Mouse (Mus musculus): ENCODE measurements around the gene Nisch. TPM values are rescaled to one million over a fixed set of nuclear protein-coding genes. Genes with fewer than 3 reads are reported as not detected.

The Nisch gene
- total RNA-seq, 2 experiments from 2014 or later, result 433 to 449 TPM

DNA sequence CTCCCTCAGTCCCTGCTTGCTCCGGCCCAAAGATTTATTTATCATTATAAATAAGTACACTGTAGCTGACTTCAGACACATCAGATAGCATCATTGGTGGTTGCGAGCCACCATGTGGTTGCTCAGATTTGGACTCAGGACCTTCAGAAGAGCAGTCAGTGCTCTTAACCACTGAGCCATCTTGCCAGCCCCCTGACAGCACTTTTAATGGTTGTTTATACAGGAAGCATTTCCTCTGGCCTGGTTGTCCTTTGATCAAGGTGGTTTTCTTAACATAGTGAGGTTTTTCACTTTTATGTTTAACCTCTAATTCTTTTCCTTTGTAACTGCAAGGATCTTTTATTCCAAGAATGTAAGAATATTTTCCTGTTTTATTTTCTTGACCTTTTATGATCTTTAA lies 22.3 kb downstream of the Nisch start:
- DNase-seq (ENCODE audit: low spot score in 2 of 2), result no peak

DNA sequence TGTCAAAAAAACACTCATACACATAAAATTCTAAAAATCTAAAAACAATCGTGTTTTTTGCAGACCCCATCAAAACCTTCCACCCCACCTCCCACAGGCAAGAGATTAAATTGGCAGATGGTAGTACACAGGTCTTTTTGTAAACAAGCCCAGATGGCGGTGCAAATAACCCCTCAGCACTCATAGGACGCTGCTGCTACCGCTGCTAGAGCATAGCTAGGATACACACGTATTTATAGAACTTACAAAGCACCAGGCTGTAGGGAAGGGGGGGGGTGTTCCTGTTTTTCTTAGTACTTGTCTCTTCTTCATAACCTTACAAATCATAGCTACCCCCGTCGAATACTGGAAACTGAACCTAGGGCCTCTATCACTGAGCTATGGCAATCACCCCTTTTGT lies 23.0 kb downstream of the Nisch start:
- no peak for DNase-seq (ENCODE audit: low spot score in 2 of 2)

DNA sequence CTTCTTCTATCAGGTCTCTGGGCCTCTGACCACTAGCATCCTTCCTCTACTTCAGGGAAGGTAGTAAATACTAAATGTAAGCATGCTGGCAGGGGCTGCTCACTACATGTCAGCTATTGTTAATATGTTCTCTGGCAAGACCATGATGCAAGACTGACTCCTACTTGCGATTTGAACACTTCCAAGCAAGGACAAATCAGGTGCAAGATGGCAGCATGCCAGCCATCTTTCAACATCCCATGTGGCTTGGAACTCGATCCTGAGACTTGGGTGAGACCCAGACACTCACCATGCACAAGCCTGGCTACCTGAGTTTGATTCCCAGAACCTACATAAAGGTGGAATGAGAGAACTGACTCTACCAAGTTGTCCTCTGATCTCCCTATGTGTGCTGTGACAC lies 24.8 kb downstream of the Nisch start:
- no peak for DNase-seq (ENCODE audit: low spot score in 2 of 2)

DNA sequence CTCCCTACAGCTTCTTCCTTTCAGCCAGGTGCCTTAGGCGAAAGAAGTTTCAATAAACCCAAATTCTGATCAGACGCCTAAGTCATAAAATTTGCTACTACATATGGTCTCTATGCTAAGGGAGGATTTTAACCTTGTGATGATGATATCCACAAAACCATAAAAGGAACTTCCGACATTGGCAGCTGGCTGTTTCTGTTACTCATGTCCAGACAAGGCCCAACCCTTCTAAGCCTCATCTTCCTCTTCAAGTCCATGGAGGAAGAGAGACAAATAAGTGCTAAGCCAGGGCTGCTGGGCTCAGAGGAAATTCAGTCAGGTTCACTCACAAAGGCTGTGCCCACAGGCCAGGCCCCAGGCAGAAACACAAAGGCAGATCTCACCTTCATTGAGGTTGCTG lies 27.4 kb downstream of the Nisch start:
- DNase-seq (ENCODE audit: low spot score in 2 of 2), result no peak

DNA sequence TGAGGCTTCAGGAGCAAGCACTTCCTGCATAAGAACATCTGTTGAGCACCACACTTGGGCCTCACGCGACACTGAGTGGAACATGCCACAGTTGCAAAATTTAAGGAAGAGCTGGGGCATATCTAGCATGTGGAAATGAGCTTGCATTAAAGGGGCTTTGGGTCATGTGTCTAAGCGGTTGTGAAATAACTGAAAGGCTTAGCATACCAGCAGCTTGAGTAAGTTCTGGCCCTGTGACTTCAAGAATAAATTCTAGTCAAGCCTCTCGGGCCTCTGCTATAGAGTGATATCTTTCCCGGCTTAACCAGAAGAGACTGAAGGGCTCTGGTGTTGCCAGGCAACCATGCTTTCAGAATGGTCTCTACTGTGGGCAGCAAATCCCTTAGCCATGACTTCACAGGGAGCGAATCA lies 28.0 kb downstream of the Nisch start:
- no peak for DNase-seq (ENCODE audit: low spot score in 2 of 2)

DNA sequence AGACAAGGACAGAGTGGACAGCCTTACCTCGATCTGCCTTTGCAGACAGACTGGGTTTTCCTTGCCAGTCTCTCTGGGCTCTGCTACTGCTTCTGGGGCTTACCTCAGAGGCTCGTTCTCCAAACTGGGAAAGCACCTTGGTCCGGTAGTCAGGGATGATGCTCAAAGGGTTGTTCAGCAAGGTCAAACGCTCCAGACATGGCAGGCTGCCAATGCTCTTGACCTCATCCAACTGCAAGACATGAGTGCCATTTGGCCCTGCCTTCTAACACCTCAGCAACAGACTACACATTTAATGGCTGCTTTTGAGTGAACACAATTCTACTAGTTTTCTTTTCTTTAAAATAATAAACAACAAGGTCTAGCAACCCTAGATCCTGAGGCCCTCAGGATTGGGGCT lies 30.1 kb downstream of the Nisch start:
- no peak for DNase-seq (ENCODE audit: low spot score in 2 of 2)

DNA sequence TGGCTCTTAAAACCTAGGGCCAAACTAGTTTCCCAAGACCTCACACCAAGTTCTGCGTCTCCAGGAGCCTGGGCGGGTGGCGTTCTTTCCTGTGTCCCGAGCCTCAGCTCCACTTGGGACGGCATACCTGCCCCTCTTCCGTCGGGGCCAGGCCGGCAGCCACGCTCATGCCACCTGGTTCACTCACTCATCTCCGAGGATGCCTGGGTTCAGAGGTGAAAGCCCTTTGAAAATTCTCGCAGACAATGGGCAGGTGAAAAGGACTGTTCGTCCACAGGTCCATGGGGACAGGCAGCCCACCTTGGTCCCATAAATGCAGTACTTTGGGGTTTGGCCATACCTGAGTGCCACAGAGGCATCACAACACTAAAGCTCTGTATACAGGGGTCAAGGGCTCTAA lies 32.6 kb downstream of the Nisch start:
- DNase-seq (ENCODE audit: low spot score in 2 of 2), result no peak

DNA sequence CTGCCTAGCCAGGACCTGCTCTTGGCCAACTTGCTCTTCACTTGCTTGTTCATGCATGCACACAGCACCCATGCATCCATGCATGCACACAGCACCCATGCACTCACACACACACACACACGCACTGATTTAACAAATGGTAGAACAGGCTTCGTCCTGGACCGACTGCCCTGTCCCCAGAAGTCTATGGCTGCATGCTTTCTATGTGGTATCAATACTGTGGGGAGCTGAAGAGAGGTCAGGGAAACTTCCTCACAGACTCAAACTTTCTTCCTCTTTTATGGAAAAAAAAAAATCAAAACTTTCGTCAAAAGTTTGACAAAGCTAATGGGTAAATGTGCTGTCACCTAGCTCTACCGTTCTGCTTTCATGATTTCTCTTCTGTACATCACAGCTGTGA lies 33.2 kb downstream of the Nisch start:
- no peak for DNase-seq (ENCODE audit: low spot score in 2 of 2)

DNA sequence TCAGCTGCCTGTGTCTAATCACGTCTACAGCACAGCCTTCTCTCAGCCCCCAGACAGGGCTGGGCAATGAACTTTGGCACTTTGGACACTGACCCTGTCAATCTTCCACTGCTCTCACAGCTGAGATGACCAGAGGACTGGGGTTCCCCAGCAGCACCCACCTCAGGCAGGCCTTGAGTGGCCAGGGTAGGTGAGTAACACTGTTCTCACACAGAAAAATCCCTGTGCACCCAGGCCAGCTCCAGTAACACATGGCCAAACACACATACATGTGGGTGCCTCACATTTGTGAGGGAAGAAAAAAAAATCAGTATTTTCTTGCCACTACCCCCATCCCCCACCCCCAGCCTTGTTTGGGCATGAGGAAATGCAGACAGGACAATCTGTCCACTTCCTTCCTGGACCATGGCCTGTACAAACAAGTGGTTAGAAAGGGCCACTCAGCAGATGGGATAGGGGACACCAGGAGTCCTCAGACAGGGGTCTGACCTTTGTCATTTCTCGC lies 33.9 kb downstream of the Nisch start:
- DNase-seq (ENCODE audit: low spot score in 2 of 2), result no peak

DNA sequence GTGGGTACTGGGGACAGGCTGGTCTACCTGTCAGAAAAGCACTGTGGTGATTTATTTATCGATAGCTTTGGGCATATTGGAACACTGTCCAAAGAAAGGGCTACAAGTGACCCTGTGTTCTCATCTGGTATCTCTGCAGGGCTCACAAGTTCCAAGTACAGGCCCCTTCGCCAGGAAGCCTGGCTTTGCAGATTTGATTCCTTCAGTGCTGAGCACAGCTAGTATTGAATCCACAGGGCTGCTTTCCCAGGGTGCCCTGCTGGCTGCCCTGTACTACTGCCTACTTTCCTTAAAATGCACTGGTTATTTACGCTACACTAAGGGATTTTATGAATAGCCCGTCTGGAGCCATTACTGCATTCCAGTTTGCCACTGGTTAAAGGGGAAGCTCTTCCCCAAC lies 35.2 kb downstream of the Nisch start:
- no peak for DNase-seq (ENCODE audit: low spot score in 2 of 2)

DNA sequence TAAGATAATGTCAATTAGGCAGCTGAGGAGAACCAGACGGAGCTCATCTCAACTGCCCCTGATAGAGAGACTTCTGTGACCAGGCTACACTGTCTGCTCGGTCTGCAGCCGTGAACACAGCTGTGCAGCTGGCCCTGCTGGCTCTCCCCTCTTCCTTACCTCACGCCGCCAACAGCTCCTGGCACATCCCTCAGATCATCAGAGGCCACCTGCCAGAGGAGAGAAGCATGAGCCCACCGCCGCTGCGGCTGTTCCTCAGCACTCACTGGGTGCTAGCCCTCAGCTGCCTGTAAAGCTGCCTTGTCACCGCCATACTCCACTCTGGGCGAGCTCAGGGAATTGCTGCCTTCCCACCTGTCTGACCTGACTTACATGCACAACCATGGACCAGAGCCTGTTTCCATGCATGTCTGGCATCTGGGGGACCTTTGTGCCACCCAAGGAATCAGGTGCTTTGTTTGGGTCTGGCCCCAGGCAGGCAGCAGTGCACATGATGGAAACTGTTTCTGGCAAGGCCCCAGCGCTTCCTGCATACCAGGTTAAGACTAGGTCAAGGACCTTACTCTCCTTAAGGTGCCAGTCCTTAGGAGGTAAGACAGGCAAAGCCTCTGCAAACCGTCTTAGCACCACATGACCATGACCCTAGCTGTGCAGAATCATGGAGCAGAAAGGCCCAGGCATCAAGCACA lies 36.9 kb downstream of the Nisch start:
- DNase-seq (ENCODE audit: low spot score in 2 of 2), result no peak

DNA sequence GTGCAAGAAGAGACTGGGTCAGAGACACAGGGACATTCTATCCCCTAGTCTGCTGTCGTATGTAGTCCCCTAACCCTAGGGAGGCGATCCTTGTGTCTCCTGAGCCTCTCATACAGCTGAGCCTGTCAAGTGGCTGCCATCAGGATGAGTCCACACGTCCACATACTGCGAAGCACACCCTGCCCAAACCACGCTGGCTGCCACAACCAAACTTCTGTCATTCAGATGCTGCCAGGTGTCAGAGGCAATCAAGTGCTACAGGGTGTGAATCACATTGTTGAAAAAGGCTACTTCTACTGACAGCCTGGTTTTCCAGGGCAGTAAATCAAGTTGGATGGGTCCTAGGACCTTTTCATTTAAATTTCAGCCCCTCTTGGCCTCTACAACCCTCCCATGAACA lies 39.0 kb downstream of the Nisch start:
- no peak for DNase-seq (ENCODE audit: low spot score in 2 of 2)

DNA sequence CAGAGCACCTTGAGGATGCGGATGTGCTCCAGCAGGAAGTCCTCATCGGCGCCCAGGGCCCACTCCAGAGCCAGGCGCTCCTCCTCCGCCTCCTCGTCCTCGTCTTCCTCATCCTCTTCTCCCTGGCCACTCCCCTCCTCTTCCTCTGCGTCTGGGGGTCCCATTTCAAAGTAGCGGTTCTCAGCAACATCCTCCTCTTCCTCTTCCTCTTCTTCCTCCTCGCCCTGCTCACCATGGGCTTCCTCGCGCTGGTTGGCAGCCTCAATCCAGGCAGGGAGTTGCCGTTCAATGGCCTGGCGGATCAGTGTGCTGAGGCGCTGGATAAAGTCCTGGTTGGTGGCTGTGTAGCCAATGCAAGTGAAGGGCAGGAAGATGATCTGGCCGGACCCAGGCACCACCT lies 39.5 kb downstream of the Nisch start:
- no peak for DNase-seq (ENCODE audit: low spot score in 2 of 2)

DNA sequence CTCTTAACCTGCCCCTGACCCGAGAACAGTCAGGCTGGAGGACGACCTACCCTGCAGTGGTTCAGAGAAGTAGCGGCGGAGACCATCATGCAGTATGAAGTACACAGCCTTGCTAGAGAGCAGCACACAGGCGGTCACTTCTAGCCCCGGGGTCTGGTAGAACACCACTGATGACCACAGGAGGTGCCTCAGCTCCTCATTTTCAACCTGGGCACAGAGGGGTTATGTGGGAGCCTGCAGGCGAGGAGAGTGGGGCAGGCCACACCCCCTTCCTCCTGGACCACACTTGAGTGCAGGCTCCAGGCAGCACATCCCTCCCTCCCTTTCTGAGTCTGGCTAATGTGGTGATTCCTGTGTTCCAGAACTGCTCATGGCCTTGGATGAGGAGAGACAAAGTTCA lies 43.2 kb downstream of the Nisch start:
- DNase-seq (ENCODE audit: low spot score in 2 of 2), result no peak

DNA sequence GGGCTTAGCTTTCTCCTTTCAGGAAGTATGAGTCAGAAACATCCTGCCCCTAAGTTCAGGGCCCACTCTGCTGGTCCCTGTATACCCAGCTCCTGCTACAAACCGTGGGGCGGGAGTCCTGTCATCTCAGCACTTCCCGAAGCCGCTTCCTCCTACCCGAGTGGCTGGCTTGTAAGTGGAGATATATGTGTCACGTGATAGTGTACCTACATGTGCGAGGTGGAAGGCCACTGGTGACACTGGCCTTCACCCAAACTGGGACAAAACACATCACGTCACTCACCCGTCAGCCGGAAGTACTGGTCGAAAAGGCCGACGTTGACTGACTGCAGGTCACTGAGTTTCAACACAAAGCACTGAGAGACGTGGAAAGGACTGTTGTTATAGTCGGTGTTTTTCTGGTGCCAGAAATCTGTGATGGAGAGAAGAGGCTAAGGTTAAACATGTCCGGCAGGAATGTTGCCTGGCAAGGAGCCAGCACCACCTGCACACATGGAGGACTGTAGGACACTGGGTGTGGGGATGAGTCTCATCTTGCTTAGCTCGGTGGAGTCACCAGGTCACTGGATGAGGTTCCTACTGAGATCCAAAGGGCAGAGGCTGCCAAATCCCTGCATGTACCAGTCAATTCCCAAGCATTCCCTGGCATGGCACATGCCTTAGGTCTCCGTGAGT lies 43.8 kb downstream of the Nisch start:
- DNase-seq (ENCODE audit: low spot score in 2 of 2), result no peak

DNA sequence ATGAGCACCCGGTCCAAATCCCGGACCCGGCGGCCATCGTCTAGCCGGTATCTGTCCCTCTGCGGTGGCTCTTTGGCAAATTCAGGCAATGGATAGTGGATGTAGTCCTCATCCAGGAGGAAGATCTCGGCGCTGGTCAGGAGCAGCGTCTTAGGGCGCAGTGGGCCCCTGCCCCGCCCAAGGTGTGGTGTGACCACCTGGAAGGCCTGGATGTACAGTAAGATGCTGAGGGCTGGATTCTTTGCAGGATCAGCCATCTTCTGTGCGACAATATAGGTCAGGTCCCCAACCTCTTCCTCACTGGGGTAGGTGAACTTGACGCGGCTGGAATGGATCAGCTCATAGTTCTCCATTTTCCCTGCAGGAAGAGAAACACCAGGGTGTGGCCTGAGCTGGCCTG lies 44.9 kb downstream of the Nisch start:
- DNase-seq (ENCODE audit: low spot score in 2 of 2), result no peak

DNA sequence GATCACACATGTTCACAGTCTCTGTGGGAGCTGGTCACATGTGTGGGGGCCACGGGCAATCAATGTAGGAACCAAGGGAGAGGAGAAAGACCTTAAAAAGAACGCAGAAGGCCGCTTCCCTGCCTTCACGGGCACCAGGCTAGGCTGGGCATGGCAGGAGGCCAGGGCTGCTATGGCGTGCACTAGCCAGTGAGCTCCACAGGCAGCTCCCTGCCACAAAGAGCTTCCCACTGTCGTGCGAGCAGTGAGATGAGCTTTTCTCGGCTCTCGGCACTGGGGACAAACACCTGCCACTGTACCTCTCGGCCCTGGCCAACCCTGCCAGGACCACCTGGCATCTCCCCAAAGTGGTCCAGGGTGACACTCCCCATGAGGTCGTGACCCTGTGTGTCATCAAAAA lies 45.4 kb downstream of the Nisch start:
- no peak for DNase-seq (ENCODE audit: low spot score in 2 of 2)

DNA sequence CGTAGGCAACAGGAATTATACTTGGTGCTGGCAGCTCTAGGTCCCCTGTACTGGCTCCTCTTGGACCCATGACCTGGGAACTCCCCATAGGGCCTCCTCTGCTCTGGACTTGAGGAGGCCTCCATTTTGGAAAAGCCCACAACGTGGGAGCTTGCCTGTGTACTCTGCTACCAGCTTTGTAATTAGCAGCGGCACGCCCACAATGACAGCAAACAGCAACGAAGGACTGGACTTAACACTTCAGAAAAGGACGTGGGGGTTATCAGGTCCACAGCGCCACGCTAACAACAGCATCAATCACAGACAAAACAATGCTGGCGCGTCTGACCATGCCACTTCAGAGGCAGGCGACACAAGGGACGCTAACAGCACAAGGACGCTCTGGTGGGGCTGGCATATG lies 45.8 kb downstream of the Nisch start:
- DNase-seq (ENCODE audit: low spot score in 2 of 2), result no peak

DNA sequence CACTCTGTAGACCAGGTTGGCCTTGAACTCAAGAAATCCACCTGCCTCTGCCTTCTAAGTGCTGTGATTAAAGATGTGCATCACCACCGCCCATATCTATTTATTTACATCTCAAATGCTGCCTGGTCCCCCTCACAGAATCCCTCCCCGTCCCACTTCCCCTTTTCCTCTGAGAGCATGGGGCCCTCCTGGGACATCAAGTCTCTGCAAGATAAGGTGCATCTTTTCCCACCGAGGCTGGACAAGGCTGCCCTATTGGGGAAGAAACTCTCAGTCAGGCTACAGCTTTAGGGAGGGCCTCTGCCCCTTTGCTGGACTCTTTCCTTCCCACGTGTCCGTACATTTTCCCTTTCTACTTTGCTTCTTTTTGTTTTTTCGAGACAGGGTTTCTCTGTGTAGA lies 47.2 kb downstream of the Nisch start:
- no peak for DNase-seq (ENCODE audit: low spot score in 2 of 2)

DNA sequence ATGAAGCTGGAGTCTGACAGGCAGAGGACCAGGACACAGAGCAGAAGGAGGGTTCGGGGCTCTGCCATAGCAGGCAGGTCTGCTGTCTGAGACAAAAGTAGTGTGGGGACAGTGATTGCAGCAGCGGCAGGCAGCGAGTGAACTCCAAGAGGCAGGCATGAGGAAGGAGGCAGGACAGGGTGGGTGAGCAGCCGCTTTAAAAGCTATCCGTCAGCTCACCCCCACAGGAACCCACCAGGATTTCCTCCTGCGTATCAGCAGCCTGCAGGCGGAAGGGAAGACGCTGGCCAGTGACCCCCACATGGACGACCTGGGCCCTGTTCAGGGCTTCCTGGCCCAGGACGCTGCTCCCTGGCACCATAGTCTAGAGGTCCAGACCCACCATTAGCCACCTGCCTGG lies 48.3 kb downstream of the Nisch start, which contains the start of gene Stab1:
Gene Stab1, minus strand, starts transcription at position 217 of the 400 bp plus-strand sequence.
- DNase-seq (ENCODE audit: low spot score in 2 of 2), result no peak

DNA sequence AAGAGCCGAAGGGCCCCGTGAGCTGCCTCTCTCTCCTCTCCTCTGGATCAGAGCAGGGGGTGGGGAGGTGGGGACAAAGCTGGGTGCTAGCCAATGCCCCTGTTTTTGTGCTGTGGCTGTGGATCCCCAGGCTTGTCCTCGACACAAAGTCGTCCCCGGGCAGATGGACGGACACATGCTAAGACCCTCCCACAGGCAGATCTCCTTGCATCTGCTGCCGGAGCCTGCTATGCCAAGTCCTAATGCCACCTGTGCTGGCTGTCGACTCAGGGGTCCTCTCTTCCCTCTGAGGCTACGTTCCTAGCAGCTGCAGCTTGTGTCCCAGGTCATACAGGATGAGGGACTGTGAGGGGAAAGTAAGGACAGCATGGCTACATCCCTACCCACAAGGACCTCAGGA lies 49.9 kb downstream of the Nisch start:
- DNase-seq (ENCODE audit: low spot score in 2 of 2), result no peak

DNA sequence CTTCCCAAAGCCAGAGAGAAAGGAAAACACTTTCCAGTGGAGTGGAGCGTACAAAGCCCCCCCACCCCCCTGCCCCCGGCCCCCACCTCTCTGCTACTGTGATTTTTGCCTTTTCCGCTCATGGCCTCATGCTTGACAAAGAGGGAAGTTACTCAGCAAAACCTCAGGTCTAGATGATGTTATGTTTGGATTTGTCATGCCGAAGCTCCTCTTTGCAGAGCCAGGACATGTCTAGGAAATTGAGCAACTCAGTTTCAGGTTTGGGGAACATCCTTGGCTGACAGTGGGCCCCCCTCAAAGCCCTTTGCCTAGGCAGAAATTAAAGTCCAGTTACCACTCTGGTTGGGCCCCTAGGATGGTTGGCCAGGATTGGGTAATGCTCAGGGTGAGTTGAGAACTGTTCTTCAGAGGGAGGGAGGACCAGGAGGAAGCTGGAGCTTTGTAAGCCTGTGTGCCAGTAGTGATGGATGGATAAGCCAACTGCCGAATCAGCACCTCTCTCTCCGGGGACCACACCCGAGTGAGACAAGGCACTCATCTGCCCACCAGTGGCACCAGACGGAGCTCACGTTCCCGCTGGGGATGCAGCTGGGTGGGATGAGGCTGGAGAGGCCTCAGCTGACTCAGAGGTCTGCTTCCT lies 50.6 kb downstream of the Nisch start:
- DNase-seq (ENCODE audit: low spot score in 2 of 2), result no peak

DNA sequence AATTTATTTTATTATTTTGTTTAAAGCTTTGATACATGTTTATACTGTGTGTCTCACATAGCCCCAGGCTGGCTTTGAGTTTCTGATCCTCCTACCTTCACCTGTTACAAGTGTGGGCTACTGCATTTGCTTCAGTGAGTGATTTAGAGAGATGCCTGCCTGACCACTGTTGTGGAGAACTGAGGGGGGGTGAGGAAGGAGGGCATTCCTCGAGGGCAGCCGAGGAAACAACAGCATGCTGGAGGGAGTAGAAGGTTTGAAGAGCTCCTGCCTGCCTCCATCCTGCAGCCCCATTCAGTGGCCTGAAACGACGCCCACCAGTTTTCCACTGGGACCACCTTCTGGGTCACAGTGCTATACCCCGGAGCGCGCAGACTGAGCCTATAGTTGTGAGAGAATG lies 51.3 kb downstream of the Nisch start:
- DNase-seq (ENCODE audit: low spot score in 2 of 2), result no peak

Measured in layer of hippocampus, postnatal 14 days (tissue).